Mouse (Mus musculus): ENCODE data around the gene Fam213a. TPM values are rescaled to one million over a fixed set of nuclear protein-coding genes. Genes with fewer than 3 reads are reported as not detected.

Gene Fam213a
- total RNA-seq, 2 experiments from 2014 or later, result 8.4 to 9.7 TPM

GRCm38 (mm10) chr14:40965507-40966356, 47.9 kb downstream of the Fam213a start:
- no peak for DNase-seq
- intact Hi-C loops (cut with DNase I; ENCODE audit: low total_unique reads), result no loop called here

GRCm38 (mm10) chr14:40964881-40965280, 48.7 kb downstream of the Fam213a start:
- intact Hi-C loops (cut with DNase I; ENCODE audit: low total_unique reads), result no loop called here

DNA sequence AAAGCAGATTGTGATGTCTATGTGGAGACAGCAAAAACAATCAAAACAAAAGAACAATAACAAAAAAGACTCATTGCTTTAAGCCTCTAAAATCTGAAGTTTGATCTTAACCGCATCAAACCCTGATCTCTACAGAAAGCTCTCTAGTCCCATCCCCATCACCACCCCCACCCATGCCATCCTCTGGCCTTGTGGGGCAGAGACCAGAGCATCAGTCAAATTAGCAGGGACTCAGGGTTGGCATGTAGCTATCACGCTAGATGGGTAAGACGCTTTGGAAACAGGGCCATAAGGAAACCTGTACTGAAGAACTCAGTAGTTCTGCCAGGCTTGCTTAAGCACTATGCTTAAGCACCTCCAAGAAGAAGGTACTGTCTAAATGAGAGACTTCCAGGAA, 49.4 kb downstream of the Fam213a start:
- intact Hi-C loops (cut with DNase I; ENCODE audit: low total_unique reads), result no loop called here

More at GRCm38 (mm10) chr14:40964881-40965280, 48.7 kb downstream of the Fam213a start:
- no peak for DNase-seq

GRCm38 (mm10) chr14:40963501-40964213, 49.9 kb downstream of the Fam213a start:
- intact Hi-C loops (cut with DNase I; ENCODE audit: low total_unique reads), result no loop called here
- DNase-seq, result no peak

More for the DNA sequence above, 49.4 kb downstream of the Fam213a start:
- no peak for DNase-seq

GRCm38 (mm10) chr14:40962365-40963290, 51.0 kb downstream of the Fam213a start:
- intact Hi-C loops (cut with DNase I; ENCODE audit: low total_unique reads), result no loop called here
- DNase-seq, result no peak

GRCm38 (mm10) chr14:40960237-40960636, 53.4 kb downstream of the Fam213a start:
- intact Hi-C loops (cut with DNase I; ENCODE audit: low total_unique reads), result no loop called here
- no peak for DNase-seq

DNA sequence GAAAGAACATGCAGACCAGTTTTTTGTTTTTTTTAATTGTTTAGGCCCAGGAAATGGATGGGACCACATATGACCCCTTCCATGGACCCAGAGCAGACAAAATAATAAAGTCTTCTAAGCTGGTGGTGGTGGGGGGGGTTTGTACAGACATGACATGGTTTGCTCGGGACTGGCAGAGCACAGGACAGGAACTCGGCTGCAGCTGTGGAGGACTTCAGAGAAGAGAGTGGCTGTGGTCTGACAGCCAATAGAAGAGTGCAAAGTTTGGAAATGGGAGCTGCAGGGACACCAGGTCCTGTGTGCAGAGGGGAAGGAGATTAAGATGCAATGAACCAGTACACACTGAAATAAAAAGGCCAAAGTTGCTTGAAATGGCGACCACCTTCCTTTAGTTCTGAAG, 54.0 kb downstream of the Fam213a start:
- no peak for DNase-seq
- intact Hi-C loops (cut with DNase I; ENCODE audit: low total_unique reads), result no loop called here

GRCm38 (mm10) chr14:40958986-40959381, 54.6 kb downstream of the Fam213a start:
- intact Hi-C loops (cut with DNase I; ENCODE audit: low total_unique reads), result no loop called here
- DNase-seq, result no peak

DNA sequence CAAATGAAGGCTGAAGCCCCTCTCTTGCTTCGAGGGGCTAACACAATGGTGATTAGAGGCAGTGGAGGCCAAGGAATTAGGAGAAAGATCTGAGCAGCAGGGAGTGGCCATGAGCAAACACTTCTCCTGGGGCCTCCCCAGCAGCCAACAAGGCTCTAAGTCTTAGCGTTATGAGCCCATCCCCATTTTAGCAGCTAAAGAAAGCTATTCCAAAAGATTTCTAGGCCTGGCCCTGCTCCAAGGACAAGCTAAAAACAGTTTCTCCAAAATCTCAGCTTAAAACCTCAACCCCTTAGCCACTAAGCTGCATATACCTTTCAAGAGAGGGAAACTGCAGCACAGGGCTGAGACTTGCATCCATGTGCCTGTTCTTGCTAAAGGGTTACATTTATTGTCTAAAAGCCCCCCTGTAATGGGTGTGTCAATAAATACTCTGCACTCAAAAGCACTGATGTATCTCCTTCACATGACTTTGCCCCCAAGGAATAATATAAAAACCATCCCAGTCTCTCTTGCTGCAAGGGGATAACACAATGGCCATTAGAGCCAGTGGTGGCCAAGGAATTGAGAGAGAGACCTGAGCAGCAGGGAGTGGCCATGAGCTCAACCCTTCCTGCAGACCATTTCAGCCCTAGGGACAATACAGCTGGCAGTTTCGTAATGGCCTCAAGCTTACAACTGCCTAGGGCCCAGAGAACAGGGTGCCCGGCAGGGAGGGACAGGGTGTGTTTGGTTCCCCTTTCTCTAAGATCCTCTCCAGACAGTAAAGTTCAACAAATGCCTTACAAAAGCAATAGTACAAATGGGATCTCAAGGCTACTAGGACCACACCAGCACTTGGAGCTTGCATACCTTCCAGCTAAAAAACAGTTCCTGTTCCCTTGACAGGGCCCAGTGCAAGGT, 55.3 kb downstream of the Fam213a start:
- DNase-seq, result peak; percentile 44
- intact Hi-C loops (cut with DNase I; ENCODE audit: low total_unique reads), result no loop called here

- no peak for DNase-seq
- intact Hi-C loops (cut with DNase I; ENCODE audit: low total_unique reads), result no loop called here
These were observed 56.0 kb downstream of the Fam213a start for GRCm38 (mm10) chr14:40957607-40958006.

DNA sequence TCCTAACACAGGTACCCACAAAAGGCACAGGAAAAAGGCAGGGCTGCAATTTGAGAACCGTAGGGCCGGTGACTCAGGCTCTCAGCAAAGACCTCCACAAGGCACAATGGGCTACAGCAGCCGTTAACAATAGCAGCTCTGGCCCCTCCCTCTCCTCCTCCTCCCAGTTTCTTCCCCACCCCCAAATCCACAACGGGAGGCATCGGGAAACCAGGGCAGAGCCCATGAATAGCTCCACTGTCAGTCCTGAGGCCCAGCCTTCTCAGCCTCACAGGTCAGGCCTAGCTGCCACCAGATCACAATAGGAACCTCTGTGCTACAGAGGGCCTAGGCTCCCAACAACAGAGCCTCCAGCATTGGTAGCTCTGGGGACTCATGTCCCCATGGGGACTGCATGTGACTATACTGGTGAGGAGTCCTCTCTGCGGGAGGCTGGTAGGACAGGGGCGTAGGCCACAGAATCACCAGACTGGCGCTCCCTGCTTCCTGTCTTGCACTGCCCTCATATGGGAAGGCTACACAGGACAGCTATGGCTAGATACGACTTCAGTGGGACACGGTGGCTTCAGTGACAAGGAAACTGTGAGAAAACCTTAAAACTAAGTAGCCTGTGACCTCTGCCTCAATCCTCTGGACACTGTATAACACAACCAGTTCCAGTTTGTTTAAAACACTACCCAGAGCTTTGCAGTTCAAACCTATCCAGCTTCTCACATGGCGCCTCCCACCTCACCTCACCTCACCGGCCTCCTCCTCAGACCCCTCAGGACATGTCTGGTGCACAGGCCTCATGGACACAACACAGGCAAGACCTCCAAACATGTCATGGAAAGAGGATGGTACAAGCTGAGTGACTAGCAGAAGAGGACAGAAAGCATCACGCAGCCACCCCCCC, 57.1 kb downstream of the Fam213a start:
- intact Hi-C loops (cut with DNase I; ENCODE audit: low total_unique reads), result no loop called here
- peak; percentile 27 for DNase-seq

DNA sequence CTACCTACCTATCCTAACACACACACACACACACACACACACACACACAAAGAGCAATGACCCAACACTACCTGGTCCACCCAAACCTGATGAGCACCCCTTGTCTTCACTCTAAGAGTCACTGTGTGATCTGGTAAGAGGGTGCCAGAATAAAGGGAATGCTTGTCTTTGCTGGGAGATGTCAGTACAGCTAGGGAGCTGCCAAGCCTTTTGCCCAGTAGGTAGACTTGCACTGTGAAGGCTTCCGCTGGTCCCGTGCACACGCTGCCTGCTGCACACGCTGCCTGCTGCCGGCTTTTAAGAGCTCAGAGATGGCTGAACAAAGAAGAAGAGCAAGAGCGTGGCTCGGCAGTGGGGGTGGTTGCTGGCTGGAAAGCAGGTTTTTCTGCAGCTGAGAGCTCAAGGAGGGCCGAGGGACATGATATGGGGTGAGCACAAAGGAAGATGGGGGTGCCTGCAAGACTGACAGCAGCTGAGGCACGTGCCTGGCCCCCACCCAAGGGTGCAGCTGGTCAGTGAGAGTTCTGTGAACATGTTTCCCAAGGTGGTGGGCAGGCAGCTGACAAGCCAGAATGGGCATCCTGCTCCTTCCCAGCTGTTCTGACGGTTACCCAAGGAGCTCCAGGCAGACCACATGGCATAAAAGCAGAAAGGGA, 57.9 kb downstream of the Fam213a start:
- peak; percentile 61 for DNase-seq
- intact Hi-C loops (cut with DNase I; ENCODE audit: low total_unique reads), result no loop called here

GRCm38 (mm10) chr14:40955146-40955545, 58.4 kb downstream of the Fam213a start:
- intact Hi-C loops (cut with DNase I; ENCODE audit: low total_unique reads), result no loop called here
- DNase-seq, result no peak

- intact Hi-C loops (cut with DNase I; ENCODE audit: low total_unique reads), result no loop called here
- no peak for DNase-seq
These were observed 60.2 kb downstream of the Fam213a start for GRCm38 (mm10) chr14:40953381-40953780.

- intact Hi-C loops (cut with DNase I; ENCODE audit: low total_unique reads), result no loop called here
- DNase-seq, result no peak
These were observed 60.9 kb downstream of the Fam213a start for GRCm38 (mm10) chr14:40952715-40953114.

- intact Hi-C loops (cut with DNase I; ENCODE audit: low total_unique reads), result no loop called here
- no peak for DNase-seq
These were observed 61.3 kb downstream of the Fam213a start for GRCm38 (mm10) chr14:40952301-40952700.

Measured in gastrocnemius, postnatal 14 days (tissue).